Mouse (Mus musculus) bone marrow, adult 2 months (tissue): ENCODE data around the gene Gm10837. TPM values are rescaled to one million over a fixed set of nuclear protein-coding genes. Genes with fewer than 3 reads are reported as not detected.

Source experiments
- H3K27ac ChIP-seq: fragments of 200-500 bp; 2 replicates; pipeline ENCODE4 v1.5.1; 2012; ENCODE audit warnings: low read depth, mild to moderate bottlenecking, control low read depth, inconsistent platforms, low read length; ENCODE audit not compliant: control insufficient read depth, poor library complexity, insufficient read depth
- H3K4me1 ChIP-seq: fragments of 200-500 bp; 2 replicates; pipeline ENCODE4 v1.6.1; 2011; ENCODE audit warnings: low read length; ENCODE audit not compliant: control insufficient read depth, insufficient read depth
- H3K4me3 ChIP-seq: fragments of 200-500 bp; replicated peaks from 2 replicates; pipeline ENCODE3; 2011; ENCODE audit warnings: mild to moderate bottlenecking, low read depth, low read length, control low read depth; ENCODE audit not compliant: control insufficient read depth
- CTCF ChIP-seq: fragments of 200-500 bp; IDR thresholded peaks from 2 replicates; pipeline ENCODE4 v1.5.1; 2011; ENCODE audit warnings: low read length, control low read depth; ENCODE audit not compliant: control insufficient read depth, insufficient read depth
- POLR2A ChIP-seq: fragments of 200-500 bp; IDR thresholded peaks from 2 replicates; pipeline ENCODE4 v1.6.1; 2011; ENCODE audit warnings: low read depth, mild to moderate bottlenecking, control low read depth, low read length, borderline replicate concordance; ENCODE audit not compliant: control insufficient read depth
- WGBS: fragments of 180-500 bp; shearing (Covaris S2); methylation state at CpG from one replicate; pipeline ENCODE4 v1.1.7; 2018; 5-methylcytosine and 5-hydroxymethylcytosine counted together
- polyA plus RNA-seq: library from polyadenylated mRNA; stranded (reverse); fragments of >200 nt; gene quantifications from 2 replicates; pipeline ENCODE4 v1.2.4, GENCODE M21; 2011; ENCODE audit warnings: low replicate concordance; ENCODE audit not compliant: missing spikeins, insufficient read depth, insufficient read length

Gene Gm10837
- polyA plus RNA-seq, 1 experiment = not detected

DNA sequence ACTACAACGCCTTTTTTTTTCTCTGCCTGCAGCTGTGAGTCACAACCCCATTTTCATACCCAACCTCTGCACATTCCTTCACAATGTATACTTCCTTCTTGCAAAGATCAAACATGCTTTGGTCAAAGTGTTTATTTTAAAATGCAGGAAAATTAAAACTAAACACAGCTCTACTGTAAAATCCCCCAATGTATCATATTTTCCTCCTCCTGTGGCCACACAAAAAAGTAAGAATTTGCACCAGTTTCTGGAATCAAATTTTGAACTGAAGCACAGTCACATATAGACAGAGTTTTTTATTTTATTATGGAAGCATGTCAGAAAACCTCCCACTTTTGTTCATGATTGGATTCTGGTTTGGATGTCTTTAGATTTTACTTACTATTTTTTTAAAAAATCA, 3.8 kb upstream of the Gm10837 start:
- 0% methylated on average over 1 of the region's 1 CpGs for WGBS
- TF ChIP-seq CTCF (no peak), POLR2A (no peak)

DNA sequence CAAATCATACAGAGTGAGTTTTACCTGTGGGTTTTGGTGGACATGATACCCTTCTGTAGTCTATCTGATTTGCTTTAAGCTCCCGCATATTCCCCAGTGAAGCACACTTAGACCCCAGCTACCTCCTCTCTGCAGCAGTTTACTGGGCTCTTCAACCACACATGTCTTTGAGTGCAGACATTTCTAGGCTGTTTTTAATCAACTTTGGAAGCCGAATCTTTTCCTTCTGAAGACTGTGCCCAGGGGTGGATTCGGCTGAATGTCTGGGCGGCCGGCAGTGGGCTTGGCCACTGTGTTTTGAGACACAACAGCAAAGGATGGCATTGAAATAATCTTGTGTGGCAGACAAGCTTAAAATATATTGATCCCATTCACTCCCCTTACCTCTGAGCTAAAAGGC, 3.0 kb upstream of the Gm10837 start:
- 13% methylated on average over 5 of the region's 5 CpGs for WGBS
- H3K4me1 ChIP-seq = no peaks in the 10 kb centered on the region
- TF ChIP-seq POLR2A = no peak
- no peak for TF ChIP-seq CTCF
- H3K4me3 ChIP-seq = no peak overlapping the region
- no peak overlapping the region for H3K27ac ChIP-seq

More for the DNA sequence above, 3.8 kb upstream of the Gm10837 start:
- H3K4me1 ChIP-seq = no peaks in the 10 kb centered on the region
- no peak overlapping the region for H3K27ac ChIP-seq
- no peak overlapping the region for H3K4me3 ChIP-seq

DNA sequence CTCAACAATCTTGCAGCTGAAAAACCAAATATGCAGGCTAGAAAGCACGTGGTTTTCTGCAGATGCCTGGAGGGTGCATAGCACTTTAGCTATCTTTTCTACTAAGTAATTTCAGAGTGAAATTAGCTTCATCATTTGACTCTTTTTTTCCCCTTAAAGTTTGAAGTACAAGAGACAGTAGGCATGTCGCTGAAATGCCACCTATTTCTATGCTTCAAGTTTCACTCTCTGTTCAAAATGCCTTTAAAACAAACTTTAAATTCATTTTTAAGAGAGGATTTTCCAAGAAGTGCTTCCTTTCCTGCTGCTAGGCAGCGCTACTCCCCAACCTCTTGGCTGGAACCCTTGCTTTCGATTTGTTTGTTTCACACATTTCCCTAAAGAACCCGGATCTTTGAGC, 1.3 kb upstream of the Gm10837 start:
- 1% methylated on average over 5 of the region's 5 CpGs for whole genome bisulfite sequencing
- Histone ChIP-seq H3K4me3 (no peak overlapping the region), H3K27ac (no peak overlapping the region), H3K4me1 (no peaks in the 10 kb centered on the region)
- TF ChIP-seq CTCF (no peak), POLR2A (no peak)

DNA sequence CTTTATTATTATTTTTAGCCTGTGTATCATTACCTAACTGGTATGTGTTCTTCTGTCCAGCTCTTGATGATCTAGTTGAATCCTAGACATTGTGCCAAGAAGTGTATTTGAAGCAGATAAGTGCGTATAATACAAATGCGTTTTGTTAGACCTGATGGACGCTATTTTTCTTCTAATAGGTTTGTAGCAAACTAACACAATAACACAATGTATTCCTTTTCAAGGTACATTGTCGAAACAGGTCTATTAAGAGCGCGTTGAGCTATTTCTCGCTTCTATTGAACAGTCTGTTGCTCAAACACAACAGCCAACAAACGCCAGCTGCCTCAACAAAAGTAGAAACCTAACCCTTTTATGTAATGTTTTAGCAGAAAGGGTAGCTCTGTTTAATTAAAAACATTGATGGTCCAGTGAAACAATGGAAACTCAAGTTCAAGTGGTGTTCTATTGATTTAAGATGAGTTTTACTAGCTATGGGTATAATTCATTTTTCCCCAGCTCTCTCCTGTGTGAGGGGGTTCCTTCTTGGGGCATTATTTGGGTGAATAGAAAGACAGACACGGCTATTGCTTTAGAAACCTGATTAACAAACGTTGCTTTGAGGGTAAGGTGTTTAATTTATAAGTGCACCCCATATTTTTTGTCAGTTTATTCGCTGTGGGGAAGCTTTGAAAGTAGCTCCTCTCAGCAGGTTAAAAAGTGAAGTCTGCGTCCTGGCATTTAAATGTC, 536 bp upstream of the Gm10837 start:
- no peaks in the 10 kb centered on the region for H3K4me1 ChIP-seq
- no peak overlapping the region for H3K4me3 ChIP-seq
- 10% methylated on average over 12 of the region's 12 CpGs for WGBS
- TF ChIP-seq CTCF = no peak
- no peak for TF ChIP-seq POLR2A
- no peak overlapping the region for H3K27ac ChIP-seq

DNA sequence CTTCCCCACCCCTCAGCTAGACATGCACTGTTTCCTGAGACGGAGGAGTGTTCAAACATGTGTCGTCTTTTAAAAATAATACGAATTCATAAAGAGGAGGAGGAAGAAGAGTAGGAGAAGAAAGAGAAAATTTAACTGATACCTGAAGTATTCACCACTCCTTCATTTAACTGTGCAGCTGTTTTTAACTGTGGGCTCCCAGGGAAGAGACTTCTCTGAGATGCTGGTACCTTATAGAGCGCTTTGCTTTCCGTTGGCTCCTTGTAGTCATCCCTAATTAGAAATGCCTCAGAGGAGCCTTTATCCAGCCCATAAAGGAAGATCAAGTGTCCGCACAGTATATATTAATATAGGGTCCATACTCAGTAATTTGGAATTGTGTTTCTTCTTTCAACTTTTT, 1.1 kb downstream of the Gm10837 start:
- Histone ChIP-seq H3K4me1 (no peaks in the 10 kb centered on the region), H3K4me3 (no peak overlapping the region), H3K27ac (no peak overlapping the region)
- WGBS = 50% methylated on average over 6 of the region's 6 CpGs
- TF ChIP-seq POLR2A (no peak), CTCF (no peak)

DNA sequence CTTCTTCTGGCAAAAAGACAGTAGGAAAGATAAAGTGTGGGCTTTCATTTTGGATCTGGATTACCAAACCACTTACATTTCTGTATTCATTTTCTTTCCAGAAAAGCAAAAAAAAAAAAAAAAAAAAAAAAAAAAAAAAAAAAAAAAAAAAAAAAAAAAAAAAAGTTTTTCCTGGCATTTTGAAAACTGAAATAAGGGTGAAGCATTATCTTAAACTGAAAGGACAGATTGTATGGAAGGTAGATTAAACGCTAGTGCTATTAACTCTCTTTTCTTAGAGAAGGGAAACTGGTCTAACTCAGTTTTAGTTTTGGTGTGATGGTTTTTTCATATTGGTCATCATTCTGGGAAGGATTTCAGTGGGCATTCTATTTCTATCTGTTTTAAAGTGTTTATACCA, 1.6 kb downstream of the Gm10837 start:
- no peak overlapping the region for H3K4me3 ChIP-seq
- H3K4me1 ChIP-seq = no peaks in the 10 kb centered on the region
- TF ChIP-seq POLR2A = no peak
- TF ChIP-seq CTCF = no peak
- no peak overlapping the region for H3K27ac ChIP-seq
- 59% methylated on average over 1 of the region's 1 CpGs for WGBS

DNA sequence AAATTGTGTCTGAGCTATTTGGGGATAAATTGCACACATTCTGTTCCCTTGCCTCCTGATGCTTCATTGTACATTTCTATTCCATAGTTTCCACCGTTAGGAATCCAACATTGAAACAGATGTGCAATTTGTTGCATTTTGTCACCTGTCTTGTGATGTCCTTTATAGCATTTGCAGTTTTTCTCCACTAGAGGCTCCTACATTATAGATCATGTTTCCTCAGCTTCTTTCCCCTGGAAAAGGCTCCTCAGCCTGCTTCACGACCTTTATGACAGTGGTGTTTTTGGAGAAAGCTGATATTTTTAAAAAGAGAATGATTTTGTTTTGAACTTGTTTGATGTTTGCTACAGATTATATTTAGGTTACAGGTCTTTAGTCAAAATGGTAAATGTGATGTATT, 18.7 kb downstream of the Gm10837 start:
- TF ChIP-seq POLR2A (no peak), CTCF (no peak)
- Histone ChIP-seq H3K4me3 (no peak overlapping the region), H3K27ac (no peak overlapping the region), H3K4me1 (no peaks in the 10 kb centered on the region)
- WGBS = 13% methylated on average over 2 of the region's 2 CpGs

DNA sequence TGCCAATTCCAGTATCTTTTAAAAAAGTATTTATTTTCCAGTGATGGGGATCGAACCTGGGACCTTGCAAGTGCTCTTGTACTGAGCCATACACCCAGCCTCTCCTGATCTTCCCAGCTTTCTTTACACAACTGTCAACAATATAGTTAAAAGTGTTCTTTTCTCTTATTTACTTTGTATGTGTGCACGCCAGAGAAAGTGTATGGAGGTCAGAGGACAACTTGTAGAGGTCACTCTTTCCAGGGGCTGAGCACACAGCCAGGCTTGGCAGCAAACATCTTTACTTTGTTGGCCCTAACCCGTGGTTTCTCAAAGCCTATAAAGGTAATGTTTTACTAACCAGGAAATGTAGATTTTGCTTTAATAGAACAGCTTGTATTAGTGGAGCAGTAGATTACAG, 21.1 kb downstream of the Gm10837 start:
- 56% methylated on average over 3 of the region's 3 CpGs for WGBS
- Histone ChIP-seq H3K4me1 (no peaks in the 10 kb centered on the region), H3K27ac (no peak overlapping the region), H3K4me3 (no peak overlapping the region)
- TF ChIP-seq POLR2A = no peak
- TF ChIP-seq CTCF = no peak
